Mouse (Mus musculus): Measurements from ENCODE around the gene Atp6v1g1.

GRCm38 (mm10) chr4:63569322-63569721 lies 24.8 kb downstream of the Atp6v1g1 start:
- TF ChIP-seq CTCF (IDR thresholded peaks at IDR 0.05; ENCODE audit: borderline replicate concordance, control insufficient read depth, extremely low read depth, insufficient read depth, low read length, poor library complexity) = no peak
- TF ChIP-seq POLR2A (IDR thresholded peaks at IDR 0.05; ENCODE audit: control insufficient read depth, extremely low read depth, insufficient read depth, low read length, poor library complexity) = no peak

All from thymus, adult 2 months (tissue).